Mouse (Mus musculus) limb, embryonic 14.5 days (tissue): ENCODE data around the gene Pdcd7. TPM values are rescaled to one million over a fixed set of nuclear protein-coding genes. Genes with fewer than 3 reads are reported as not detected.

ENCODE experiments used
- ATAC-seq: fragments of 200-750 bp; cut with Nextera tagmentation; 2 replicates; pipeline ENCODE4 v1.8.0; 2017; ENCODE audit warnings: low read depth, moderate number of reproducible peaks, moderate TSS enrichment; ENCODE audit not compliant: low FRiP score
- DNase-seq: peaks from one replicate; pipeline ENCODE4 v3.0.0-alpha.2; 2015; ENCODE audit warnings: low spot score
- H3K27ac ChIP-seq: fragments of 300-500 bp; sonication (generic); replicated peaks from 2 replicates; pipeline ENCODE4 v1.5.1; 2014; ENCODE audit warnings: low read depth, mild to moderate bottlenecking, low read length, moderate library complexity, mixed read lengths
- H3K27me3 ChIP-seq: fragments of 300-500 bp; sonication (generic); 2 replicates; pipeline ENCODE4 v1.6.1; 2014; ENCODE audit warnings: low read length, mixed read lengths; ENCODE audit not compliant: control insufficient read depth, insufficient read depth
- H3K36me3 ChIP-seq: fragments of 300-500 bp; sonication (generic); 2 replicates; pipeline ENCODE4 v1.6.1; 2014; ENCODE audit warnings: mild to moderate bottlenecking, low read length, moderate library complexity, mixed read lengths; ENCODE audit not compliant: control insufficient read depth, insufficient read depth
- H3K4me1 ChIP-seq: fragments of 300-500 bp; sonication (generic); 2 replicates; pipeline ENCODE4 v1.6.1; 2014; ENCODE audit warnings: antibody characterized with exemption, low read length, mixed read lengths; ENCODE audit not compliant: control insufficient read depth, insufficient read depth
- H3K4me2 ChIP-seq: fragments of 300-500 bp; sonication (generic); replicated peaks from 2 replicates; pipeline ENCODE4 v1.6.1; 2014; ENCODE audit warnings: low read depth, mild to moderate bottlenecking, low read length, moderate library complexity; ENCODE audit not compliant: severe bottlenecking
- H3K4me3 ChIP-seq: fragments of 300-500 bp; sonication (generic); replicated peaks from 2 replicates; pipeline ENCODE4 v1.5.1; 2014; ENCODE audit warnings: low read length
- H3K9ac ChIP-seq: fragments of 300-500 bp; sonication (generic); 2 replicates; pipeline ENCODE4 v1.6.1; 2014; ENCODE audit warnings: mild to moderate bottlenecking, low read depth, low read length, moderate library complexity; ENCODE audit not compliant: severe bottlenecking
- H3K9me3 ChIP-seq: fragments of 300-500 bp; sonication (generic); 2 replicates; pipeline ENCODE4 v1.6.1; 2016; ENCODE audit warnings: low read length; ENCODE audit not compliant: control insufficient read depth
- POLR2A ChIP-seq: fragments of 200-500 bp; IDR thresholded peaks from 2 replicates; pipeline ENCODE4 v1.8.0; 2012; ENCODE audit warnings: inconsistent platforms, mild to moderate bottlenecking, moderate library complexity, borderline replicate concordance; ENCODE audit not compliant: insufficient read depth, insufficient read length; ENCODE audit errors: extremely low read depth
- WGBS: fragments of 180-500 bp; shearing (Covaris S2); extraction: QIAGEN DNeasy Blood & Tissue Kit; methylation state at CpG from one replicate; pipeline ENCODE4 v1.1.7; 2014; 5-methylcytosine and 5-hydroxymethylcytosine counted together
- polyA plus RNA-seq, 2 experiments: library from polyadenylated mRNA; depleted of rRNA in 1 of 2; stranded (reverse) in 1 of 2; unstranded in 1 of 2; fragments of >200 nt; fragmentation: Nextera tagmentation in 1 of 2; extraction: Ambion mirVana in 1 of 2; gene quantifications; 2 replicates each; pipeline versions ENCODE4 v1.2.1 to v1.2.3; 2012 to 2014

Pdcd7 gene
- polyA plus RNA-seq, 2 experiments, result 15.7 to 16.2 TPM

DNA sequence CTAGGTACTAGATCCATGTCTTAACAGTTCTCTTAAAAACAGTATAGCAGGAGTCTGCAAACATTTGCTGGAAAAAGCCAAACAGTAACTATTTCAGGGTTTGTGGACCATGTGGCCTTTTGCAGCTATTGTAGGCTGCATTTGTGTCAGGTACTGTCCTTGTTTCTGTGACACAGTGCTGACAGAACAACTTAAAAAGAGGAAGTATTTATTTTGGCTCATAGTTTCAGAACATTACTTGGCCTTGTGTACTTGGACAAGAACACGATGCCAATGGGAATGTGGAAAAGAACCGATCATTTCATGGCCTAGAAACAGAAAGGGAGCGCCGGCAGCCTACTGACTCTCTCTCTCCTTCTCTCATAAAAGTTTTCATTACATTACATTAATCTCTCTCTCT is 42.3 kb upstream of the Pdcd7 start:
- H3K9ac ChIP-seq, result no peak overlapping the region
- DNase-seq (no peak), ATAC-seq (no peak)
- H3K4me1 ChIP-seq, result no peaks in the 10 kb centered on the region
- no peak overlapping the region for H3K27ac ChIP-seq
- no peak overlapping the region for H3K4me3 ChIP-seq
- no peaks in the 10 kb centered on the region for H3K27me3 ChIP-seq
- no peak for TF ChIP-seq POLR2A
- no peak overlapping the region for H3K4me2 ChIP-seq
- 93% methylated on average over 4 of the region's 4 CpGs for WGBS
- H3K9me3 ChIP-seq, result no peaks in the 10 kb centered on the region
- peaks cover 81% of the 10 kb centered on the region for H3K36me3 ChIP-seq

DNA sequence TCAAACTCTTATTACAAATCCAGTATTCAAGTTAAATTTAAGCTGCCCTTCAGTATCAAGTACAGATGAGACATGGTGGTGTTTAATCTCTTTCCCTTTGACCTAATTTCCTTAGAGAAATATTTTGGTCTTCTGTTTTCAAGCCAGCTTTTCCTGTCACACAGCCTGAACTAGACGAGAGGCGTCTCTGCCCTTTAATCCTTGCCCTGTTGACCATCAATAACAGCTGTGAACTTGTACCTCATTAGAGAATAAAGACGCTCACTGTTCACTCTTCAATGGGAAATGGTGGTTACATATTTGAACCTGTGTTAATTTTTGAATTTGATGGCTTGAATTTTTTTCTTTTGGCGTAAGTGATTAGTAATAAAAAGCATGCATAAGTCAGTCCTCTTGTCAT is 41.6 kb upstream of the Pdcd7 start:
- ATAC-seq (no peak), DNase-seq (no peak)
- Histone ChIP-seq H3K27me3 (no peaks in the 10 kb centered on the region), H3K36me3 (peaks cover 87% of the 10 kb centered on the region), H3K9ac (no peak overlapping the region), H3K4me1 (no peaks in the 10 kb centered on the region), H3K4me2 (no peak overlapping the region), H3K9me3 (no peaks in the 10 kb centered on the region), H3K4me3 (no peak overlapping the region), H3K27ac (no peak overlapping the region)
- TF ChIP-seq POLR2A, result no peak
- 67% methylated on average over 4 of the region's 4 CpGs for WGBS

DNA sequence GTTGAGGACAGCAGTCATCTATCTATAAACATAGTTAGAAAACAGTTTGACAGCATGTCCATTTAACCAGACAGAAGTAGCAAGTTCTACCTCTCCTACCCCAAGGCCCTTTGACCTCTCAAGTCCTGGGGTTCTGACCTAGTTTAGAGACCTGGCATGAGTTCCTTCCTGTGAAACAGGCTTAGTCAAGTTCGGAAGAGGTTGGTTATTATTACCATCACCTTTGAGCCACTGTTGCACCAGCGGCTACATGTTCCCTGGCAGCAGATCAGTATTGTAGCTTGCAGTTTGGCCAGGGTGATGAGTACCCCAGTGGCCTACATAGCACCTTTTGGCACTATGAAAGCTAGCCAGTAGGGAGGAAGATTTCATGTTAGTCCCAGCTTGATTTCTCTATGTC is 39.2 kb upstream of the Pdcd7 start:
- ATAC-seq, result no peak
- 98% methylated on average over 2 of the region's 2 CpGs for WGBS
- Histone ChIP-seq H3K4me2 (no peak overlapping the region), H3K27me3 (no peaks in the 10 kb centered on the region), H3K36me3 (peaks cover 78% of the 10 kb centered on the region), H3K4me1 (no peaks in the 10 kb centered on the region), H3K9me3 (no peaks in the 10 kb centered on the region), H3K4me3 (no peak overlapping the region), H3K9ac (no peak overlapping the region), H3K27ac (no peak overlapping the region)
- TF ChIP-seq POLR2A, result no peak
- no peak for DNase-seq

DNA sequence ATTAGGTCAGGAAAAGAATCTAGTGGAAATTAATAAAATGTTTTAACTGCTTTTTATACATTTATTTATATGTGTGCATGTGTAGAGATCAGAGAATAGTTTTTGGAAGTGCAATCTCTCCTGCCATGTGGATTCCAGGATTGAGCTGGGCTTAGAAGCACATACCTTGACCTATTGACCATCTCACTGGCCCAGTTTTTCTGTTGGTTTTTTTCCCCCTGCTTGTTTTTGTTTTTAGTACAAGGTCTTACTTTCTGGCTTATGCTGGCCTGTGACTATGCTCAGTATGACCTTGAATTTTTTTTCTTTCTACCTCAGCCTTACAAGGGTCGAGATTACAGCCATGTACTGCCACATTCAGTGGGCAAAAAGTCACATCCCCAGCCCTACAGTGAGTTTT is 37.9 kb upstream of the Pdcd7 start:
- Histone ChIP-seq H3K27ac (no peak overlapping the region), H3K9ac (no peak overlapping the region), H3K27me3 (no peaks in the 10 kb centered on the region), H3K4me3 (no peak overlapping the region), H3K4me2 (no peak overlapping the region), H3K36me3 (peaks cover 78% of the 10 kb centered on the region), H3K4me1 (no peaks in the 10 kb centered on the region), H3K9me3 (no peaks in the 10 kb centered on the region)
- ATAC-seq, result no peak
- no peak for TF ChIP-seq POLR2A
- 81% methylated on average over 1 of the region's 1 CpGs for WGBS
- DNase-seq, result no peak

DNA sequence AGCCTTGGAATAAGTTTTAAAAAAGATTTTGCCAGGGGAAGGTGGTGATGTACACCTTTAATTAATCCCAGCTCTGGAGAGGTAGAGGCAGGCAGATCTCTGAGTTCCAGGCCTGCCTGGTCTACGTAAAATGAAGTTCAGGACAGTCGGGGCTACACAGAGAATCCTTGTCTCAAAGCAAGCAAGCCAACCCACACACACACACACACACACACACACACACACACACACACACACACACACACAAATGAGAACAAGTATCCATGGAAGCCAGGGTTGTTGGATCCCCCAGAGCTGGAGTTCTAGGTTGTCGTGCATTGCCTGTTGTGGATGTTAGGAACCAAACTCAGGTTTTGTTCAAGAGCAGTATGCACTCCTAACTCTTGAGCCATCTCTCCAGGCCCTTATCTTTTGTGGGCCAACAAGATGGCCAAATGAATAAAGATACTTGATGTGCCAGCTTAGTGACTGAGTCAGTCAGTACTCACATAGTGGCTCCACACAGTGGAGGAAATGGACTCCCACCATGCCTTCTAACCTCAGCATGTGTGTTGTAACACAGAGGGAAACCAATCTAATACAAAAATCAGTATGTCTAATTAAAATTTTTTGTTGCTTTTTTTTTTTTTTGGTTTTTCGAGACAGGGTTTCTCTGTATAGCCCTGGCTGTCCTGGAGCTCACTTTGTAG is 33.1 kb upstream of the Pdcd7 start:
- no peak overlapping the region for H3K4me3 ChIP-seq
- H3K9me3 ChIP-seq, result no peaks in the 10 kb centered on the region
- H3K9ac ChIP-seq, result no peak overlapping the region
- H3K27me3 ChIP-seq, result no peaks in the 10 kb centered on the region
- no peak for DNase-seq
- H3K4me1 ChIP-seq, result no peaks in the 10 kb centered on the region
- no peak overlapping the region for H3K4me2 ChIP-seq
- no peak overlapping the region for H3K27ac ChIP-seq
- WGBS, result 99% methylated on average over 4 of the region's 4 CpGs
- TF ChIP-seq POLR2A, result no peak
- peaks cover 72% of the 10 kb centered on the region for H3K36me3 ChIP-seq
- ATAC-seq, result no peak
